Mouse (Mus musculus): Measurements from ENCODE around the gene Spag7. TPM values are rescaled to one million over a fixed set of nuclear protein-coding genes. Genes with fewer than 3 reads are reported as not detected.

The Spag7 gene
- polyA plus RNA-seq, 1 experiment from 2014 or later = 72.4 TPM

DNA sequence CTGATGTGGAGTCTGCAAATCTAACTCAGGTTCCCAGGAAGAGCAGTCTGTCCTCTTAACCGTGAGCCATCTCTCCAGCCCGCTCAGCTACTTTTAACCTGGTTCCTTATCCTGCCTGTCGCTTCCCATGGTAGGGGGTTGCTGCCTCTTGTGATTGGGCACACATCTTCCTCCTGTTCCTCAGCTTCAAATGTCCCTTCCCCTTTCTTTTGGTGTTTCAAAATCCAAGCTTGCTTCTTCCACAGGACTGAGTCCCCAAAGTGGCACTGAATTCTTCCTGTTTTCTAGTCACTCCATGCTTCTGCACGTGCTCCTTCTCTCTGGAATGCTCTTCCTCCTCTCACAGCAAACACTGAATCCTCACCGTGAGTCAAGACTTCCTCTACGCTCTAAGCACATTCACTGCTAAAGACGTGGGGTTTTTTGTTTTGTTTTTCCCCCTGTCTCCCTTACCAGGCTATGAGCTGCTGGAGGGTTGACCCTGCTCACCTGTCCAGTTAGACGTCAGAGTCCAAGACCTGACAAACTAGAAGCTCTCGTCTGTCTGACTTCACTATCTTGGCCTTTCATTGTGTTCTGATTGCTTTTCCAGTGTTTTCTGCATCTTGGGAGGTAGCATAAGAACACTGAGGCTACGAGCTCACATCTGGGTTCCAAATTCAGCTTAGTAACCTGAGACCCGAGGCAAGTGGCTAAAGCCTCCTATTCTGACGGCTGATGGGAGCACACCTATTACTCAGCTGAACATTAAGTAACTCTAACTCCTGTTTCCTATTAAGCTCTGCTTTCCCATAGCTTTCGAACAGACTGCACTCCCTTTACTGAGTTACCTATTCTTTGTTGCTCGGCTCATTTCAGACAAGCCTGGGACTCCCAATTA lies 1.7 kb downstream of the Spag7 start:
- Histone ChIP-seq H3K27ac (peak overlapping the region; percentile 92), H3K9me3 (replicated peaks) (no peaks in the 10 kb centered on the region), H3K4me1 (replicated peaks) (peaks cover 46% of the 10 kb centered on the region), H3K4me3 (replicated peaks) (peak overlapping the region; percentile 79), H3K9ac (peak overlapping the region; percentile 75), H3K27me3 (no peaks in the 10 kb centered on the region), H3K4me2 (peak overlapping the region; percentile 78), H3K36me3 (peaks cover 44% of the 10 kb centered on the region)
- ATAC-seq (ENCODE audit: low read depth) (no peak), DNase-seq (no peak)
- WGBS (ENCODE audit: insufficient replicate concordance) = 62% methylated on average over 14 of the region's 14 CpGs

DNA sequence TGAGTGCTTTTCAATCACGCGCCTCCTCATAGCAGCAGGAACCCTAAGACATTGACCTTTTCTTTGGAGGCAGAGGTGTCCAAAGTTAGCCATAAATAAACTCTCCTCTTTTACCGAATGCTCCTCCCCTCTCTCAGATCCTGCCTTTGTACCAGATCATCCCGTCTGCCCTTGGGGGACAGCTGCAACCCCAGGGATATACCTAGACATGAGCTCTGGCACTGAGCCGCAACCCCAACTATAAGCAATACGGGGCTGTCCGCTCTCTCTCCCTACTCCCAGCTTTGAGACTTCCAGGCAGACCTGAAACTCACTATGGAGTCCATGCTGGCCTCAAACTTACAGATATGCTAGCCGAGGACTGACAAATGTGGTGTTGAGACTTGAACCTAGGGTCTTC lies 2.5 kb downstream of the Spag7 start:
- WGBS (ENCODE audit: insufficient replicate concordance) = 86% methylated on average over 8 of the region's 8 CpGs
- Histone ChIP-seq H3K36me3 (peaks cover 50% of the 10 kb centered on the region), H3K9me3 (replicated peaks) (no peaks in the 10 kb centered on the region), H3K27me3 (no peaks in the 10 kb centered on the region), H3K9ac (no peak overlapping the region), H3K4me2 (no peak overlapping the region), H3K4me1 (replicated peaks) (peaks cover 44% of the 10 kb centered on the region), H3K4me3 (replicated peaks) (no peak overlapping the region), H3K27ac (no peak overlapping the region)
- DNase-seq (no peak), ATAC-seq (ENCODE audit: low read depth) (no peak)

DNA sequence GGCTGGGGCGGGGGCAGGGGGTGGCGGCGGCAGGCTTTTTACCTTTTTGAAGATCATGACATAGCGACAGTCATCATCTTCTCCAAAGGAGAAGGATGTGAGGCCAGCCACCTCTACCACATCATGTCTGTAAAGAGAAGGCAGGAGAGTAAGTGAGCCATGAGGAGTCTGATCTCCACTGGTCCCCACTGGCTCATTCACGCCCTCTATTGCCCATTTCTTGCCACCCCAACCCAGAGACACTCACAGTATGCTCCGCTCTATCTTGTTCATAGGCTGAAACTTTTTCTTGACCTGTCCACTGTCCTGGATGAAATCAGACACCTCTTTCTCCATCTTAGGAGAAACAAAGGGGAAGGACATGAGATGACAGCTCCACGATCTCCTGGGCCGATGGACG lies 4.5 kb downstream of the Spag7 start:
- peaks cover 52% of the 10 kb centered on the region for H3K36me3 ChIP-seq
- no peak for ATAC-seq (ENCODE audit: low read depth)
- DNase-seq = no peak
- peaks cover 26% of the 10 kb centered on the region for H3K4me1 ChIP-seq (replicated peaks)
- no peak overlapping the region for H3K4me3 ChIP-seq (replicated peaks)
- no peak overlapping the region for H3K27ac ChIP-seq
- H3K27me3 ChIP-seq = no peaks in the 10 kb centered on the region
- WGBS (ENCODE audit: insufficient replicate concordance) = 87% methylated on average over 9 of the region's 9 CpGs
- H3K4me2 ChIP-seq = no peak overlapping the region
- no peak overlapping the region for H3K9ac ChIP-seq
- H3K9me3 ChIP-seq (replicated peaks) = no peaks in the 10 kb centered on the region

DNA sequence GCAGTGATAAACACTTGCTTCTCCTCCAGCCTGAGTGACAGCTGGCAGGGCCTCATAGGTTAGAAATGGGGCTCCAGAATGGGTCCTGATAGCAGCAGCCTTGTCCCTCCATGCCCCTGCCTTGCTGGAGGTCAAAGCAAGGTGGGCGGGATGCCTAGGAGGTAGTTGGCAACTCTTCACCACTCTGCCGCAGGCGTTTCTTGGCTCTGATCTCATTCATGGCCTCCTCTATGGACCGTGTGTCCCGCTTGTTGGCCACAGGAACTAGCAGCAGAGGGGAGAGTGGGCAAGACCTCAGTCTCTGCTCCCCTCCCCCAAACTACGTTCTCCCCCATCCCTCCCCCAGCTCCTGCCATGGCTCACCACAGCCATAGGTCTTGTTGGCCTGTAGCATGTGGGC lies 5.3 kb downstream of the Spag7 start:
- H3K4me1 ChIP-seq (replicated peaks) = peaks cover 23% of the 10 kb centered on the region
- no peak for ATAC-seq (ENCODE audit: low read depth)
- peaks cover 52% of the 10 kb centered on the region for H3K36me3 ChIP-seq
- H3K4me2 ChIP-seq = no peak overlapping the region
- H3K9ac ChIP-seq = no peak overlapping the region
- WGBS (ENCODE audit: insufficient replicate concordance) = 85% methylated on average over 6 of the region's 6 CpGs
- no peaks in the 10 kb centered on the region for H3K9me3 ChIP-seq (replicated peaks)
- H3K27ac ChIP-seq = no peak overlapping the region
- no peaks in the 10 kb centered on the region for H3K27me3 ChIP-seq
- no peak overlapping the region for H3K4me3 ChIP-seq (replicated peaks)
- no peak for DNase-seq

DNA sequence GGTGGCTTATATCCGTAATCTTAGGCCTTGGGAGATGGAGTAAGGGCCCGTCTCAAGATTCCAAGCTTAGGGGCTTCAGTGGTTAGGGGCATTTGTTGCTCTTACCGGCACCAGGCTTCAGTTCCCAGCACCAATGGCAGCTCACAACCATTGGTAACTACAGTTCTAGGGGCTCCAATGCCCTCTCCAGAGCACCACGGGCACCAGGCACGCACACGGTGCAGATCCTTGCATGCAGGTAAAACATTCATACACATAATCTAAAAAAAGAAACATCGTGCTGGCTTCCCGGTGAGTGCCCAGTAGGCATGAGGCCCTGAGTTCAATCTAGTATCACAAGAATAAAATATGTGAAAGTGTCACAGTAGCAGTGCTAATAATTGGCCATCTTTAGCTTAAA lies 6.1 kb downstream of the Spag7 start:
- Histone ChIP-seq H3K36me3 (peaks cover 52% of the 10 kb centered on the region), H3K4me3 (replicated peaks) (no peak overlapping the region), H3K4me1 (replicated peaks) (peaks cover 24% of the 10 kb centered on the region), H3K9me3 (replicated peaks) (no peaks in the 10 kb centered on the region), H3K27me3 (no peaks in the 10 kb centered on the region), H3K4me2 (no peak overlapping the region), H3K27ac (no peak overlapping the region), H3K9ac (no peak overlapping the region)
- WGBS (ENCODE audit: insufficient replicate concordance) = 92% methylated on average over 8 of the region's 8 CpGs
- DNase-seq = no peak
- no peak for ATAC-seq (ENCODE audit: low read depth)

DNA sequence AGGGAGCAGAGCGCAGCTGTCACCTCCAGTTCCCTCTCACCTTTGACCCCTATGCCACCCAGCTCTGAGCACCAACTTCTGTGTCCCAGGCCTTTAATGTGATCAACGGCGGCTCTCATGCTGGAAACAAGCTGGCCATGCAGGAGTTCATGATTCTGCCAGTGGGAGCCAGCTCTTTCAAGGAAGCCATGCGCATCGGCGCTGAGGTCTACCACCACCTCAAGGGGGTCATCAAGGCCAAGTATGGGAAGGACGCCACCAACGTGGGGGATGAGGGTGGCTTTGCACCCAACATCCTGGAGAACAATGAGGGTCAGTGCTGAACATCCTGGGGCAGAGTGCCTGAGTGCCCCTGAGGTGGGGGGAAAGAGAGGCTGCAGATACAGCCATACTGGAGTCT lies 8.6 kb downstream of the Spag7 start:
- ATAC-seq (ENCODE audit: low read depth) = no peak
- Histone ChIP-seq H3K9ac (no peak overlapping the region), H3K27me3 (no peaks in the 10 kb centered on the region), H3K4me1 (replicated peaks) (peaks cover 28% of the 10 kb centered on the region), H3K36me3 (peaks cover 45% of the 10 kb centered on the region), H3K9me3 (replicated peaks) (no peaks in the 10 kb centered on the region), H3K27ac (no peak overlapping the region; the same call in 1 of the 2 replicates), H3K4me3 (replicated peaks) (no peak overlapping the region), H3K4me2 (no peak overlapping the region)
- no peak for DNase-seq
- WGBS (ENCODE audit: insufficient replicate concordance) = 82% methylated on average over 8 of the region's 8 CpGs

DNA sequence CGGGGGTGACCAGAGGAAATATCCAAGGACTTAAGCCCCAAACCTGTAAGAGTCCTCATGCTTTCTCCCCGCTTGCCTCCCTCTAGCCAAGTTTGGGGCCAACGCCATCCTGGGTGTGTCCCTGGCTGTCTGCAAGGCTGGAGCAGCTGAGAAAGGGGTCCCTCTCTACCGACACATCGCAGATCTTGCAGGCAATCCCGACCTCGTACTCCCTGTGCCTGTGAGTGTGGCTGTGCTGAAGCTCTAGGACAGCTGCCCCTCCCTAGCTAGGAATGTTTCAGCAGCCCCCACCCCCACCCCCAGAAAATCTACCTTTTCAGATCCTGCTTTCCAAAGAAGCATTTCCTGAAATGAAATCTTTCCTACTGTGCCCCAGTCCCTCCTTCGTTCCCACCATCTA lies 10.3 kb downstream of the Spag7 start:
- Histone ChIP-seq H3K36me3 (peaks cover 32% of the 10 kb centered on the region), H3K9ac (no peak overlapping the region), H3K4me3 (replicated peaks) (no peak overlapping the region), H3K27me3 (no peaks in the 10 kb centered on the region), H3K9me3 (replicated peaks) (no peaks in the 10 kb centered on the region), H3K4me1 (replicated peaks) (peaks cover 34% of the 10 kb centered on the region), H3K27ac (no peak overlapping the region), H3K4me2 (no peak overlapping the region)
- ATAC-seq (ENCODE audit: low read depth) = no peak
- WGBS (ENCODE audit: insufficient replicate concordance) = 73% methylated on average over 8 of the region's 8 CpGs
- no peak for DNase-seq

DNA sequence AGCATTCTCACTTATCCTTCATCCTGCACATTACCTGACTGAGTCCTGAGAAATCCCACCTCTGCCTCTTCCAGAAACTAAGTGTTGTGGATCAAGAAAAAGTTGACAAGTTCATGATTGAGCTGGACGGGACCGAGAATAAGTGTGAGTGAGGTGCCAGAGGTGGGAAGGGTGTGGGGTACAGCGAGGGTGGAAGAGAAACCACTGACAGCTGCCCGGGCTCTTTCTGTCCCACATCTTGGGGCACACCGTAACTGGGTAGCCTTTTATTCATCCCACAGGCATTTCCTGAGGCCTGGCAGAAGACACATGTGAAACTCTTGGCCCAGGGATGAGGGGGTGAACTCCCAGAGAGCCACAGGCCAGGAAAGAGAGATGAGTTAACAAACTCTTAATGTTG lies 10.7 kb downstream of the Spag7 start:
- Histone ChIP-seq H3K9me3 (replicated peaks) (no peaks in the 10 kb centered on the region), H3K4me3 (replicated peaks) (no peak overlapping the region), H3K27ac (no peak overlapping the region), H3K27me3 (no peaks in the 10 kb centered on the region), H3K4me2 (no peak overlapping the region), H3K9ac (no peak overlapping the region), H3K4me1 (replicated peaks) (peaks cover 34% of the 10 kb centered on the region), H3K36me3 (peaks cover 28% of the 10 kb centered on the region)
- 74% methylated on average over 5 of the region's 5 CpGs for WGBS (ENCODE audit: insufficient replicate concordance)
- DNase-seq (no peak), ATAC-seq (ENCODE audit: low read depth) (no peak)

DNA sequence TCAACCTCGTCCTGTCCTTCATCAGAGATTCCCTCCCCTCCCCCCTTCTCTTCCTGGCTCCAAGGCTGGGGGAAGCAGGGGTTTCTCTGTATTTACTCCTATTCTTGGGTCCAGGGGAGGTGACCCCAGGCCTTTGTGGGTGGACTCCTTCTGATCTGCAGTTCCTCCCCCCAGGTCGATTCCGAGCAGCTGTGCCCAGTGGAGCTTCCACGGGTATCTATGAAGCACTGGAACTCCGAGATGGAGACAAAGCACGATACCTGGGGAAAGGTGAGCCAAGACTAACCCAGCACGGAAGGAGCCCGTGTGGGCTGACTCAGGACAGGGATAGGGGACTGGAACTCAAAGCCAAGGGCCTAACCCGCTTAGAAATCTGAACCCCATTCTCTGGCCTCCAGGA lies 11.2 kb downstream of the Spag7 start:
- Histone ChIP-seq H3K9me3 (replicated peaks) (no peaks in the 10 kb centered on the region), H3K9ac (no peak overlapping the region), H3K36me3 (peaks cover 25% of the 10 kb centered on the region), H3K4me1 (replicated peaks) (peaks cover 39% of the 10 kb centered on the region), H3K27ac (peak overlapping the region; percentile 99), H3K27me3 (no peaks in the 10 kb centered on the region), H3K4me3 (replicated peaks) (no peak overlapping the region), H3K4me2 (no peak overlapping the region)
- ATAC-seq (ENCODE audit: low read depth) = no peak
- WGBS (ENCODE audit: insufficient replicate concordance) = 70% methylated on average over 9 of the region's 9 CpGs
- no peak for DNase-seq

DNA sequence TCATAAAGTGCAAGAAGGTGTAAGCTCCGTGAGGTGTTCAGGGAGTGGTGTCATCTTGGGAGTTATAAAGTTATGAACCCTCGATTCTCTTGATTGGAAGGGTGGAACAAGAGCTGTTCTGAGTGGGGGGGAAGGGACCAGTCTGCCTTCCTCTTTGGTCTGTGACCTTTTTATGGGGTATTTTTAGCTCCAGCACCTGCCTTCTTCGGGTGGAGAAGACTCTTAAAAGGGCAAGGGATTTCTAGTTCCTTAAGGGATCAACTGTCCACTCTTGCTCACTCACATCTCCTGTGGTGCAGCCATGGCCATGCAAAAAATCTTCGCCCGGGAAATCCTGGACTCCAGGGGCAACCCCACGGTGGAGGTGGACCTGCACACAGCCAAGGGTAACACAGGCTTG lies 11.6 kb downstream of the Spag7 start:
- Histone ChIP-seq H3K9me3 (replicated peaks) (no peaks in the 10 kb centered on the region), H3K27me3 (no peaks in the 10 kb centered on the region), H3K4me3 (replicated peaks) (no peak overlapping the region), H3K27ac (peak overlapping the region; percentile 99), H3K4me1 (replicated peaks) (peaks cover 44% of the 10 kb centered on the region), H3K4me2 (0 out of 2 replicates have a peak overlapping the region, but pooled peaks have one; percentile 96), H3K9ac (no peak overlapping the region), H3K36me3 (peaks cover 25% of the 10 kb centered on the region)
- DNase-seq (no peak), ATAC-seq (ENCODE audit: low read depth) (no peak)
- WGBS (ENCODE audit: insufficient replicate concordance) = 48% methylated on average over 6 of the region's 6 CpGs

DNA sequence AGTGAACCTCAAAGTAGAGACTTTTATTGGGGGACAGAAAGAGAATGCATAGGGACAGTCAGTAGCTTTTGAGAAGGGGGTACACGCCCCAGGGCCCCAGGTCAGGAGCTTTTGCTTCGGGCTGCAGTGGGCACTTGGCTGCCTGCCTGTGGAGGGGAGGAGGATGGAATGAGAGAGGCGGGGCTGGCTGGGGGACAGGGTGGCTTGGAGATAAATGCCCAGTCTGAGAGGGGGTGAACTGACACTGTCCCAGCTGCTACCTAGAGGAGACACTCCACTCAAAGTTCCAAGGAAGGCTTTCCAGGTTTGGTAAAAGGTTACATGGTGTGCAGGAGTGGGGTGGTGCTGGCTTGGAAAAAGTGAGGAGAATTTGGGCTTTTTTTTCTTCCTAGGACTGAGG lies 12.3 kb downstream of the Spag7 start, which contains the start of gene Eno3:
TSS of gene Eno3 (plus strand) at position 239 of the 400 bp plus-strand sequence.
- Histone ChIP-seq H3K27me3 (no peaks in the 10 kb centered on the region), H3K4me3 (replicated peaks) (peak within 1 kb of the TSS; percentile 100), H3K9me3 (replicated peaks) (no peaks in the 10 kb centered on the region), H3K36me3 (peaks cover 25% of the 10 kb centered on the region), H3K4me2 (peak within 1 kb of the TSS; percentile 96), H3K9ac (peak within 1 kb of the TSS; percentile 99), H3K27ac (peak within 1 kb of the TSS; percentile 99), H3K4me1 (replicated peaks) (peaks cover 50% of the 10 kb centered on the region)
- ATAC-seq (ENCODE audit: low read depth) (no peak), DNase-seq (no peak)
- 16% methylated on average over 3 of the region's 3 CpGs for WGBS (ENCODE audit: insufficient replicate concordance)

DNA sequence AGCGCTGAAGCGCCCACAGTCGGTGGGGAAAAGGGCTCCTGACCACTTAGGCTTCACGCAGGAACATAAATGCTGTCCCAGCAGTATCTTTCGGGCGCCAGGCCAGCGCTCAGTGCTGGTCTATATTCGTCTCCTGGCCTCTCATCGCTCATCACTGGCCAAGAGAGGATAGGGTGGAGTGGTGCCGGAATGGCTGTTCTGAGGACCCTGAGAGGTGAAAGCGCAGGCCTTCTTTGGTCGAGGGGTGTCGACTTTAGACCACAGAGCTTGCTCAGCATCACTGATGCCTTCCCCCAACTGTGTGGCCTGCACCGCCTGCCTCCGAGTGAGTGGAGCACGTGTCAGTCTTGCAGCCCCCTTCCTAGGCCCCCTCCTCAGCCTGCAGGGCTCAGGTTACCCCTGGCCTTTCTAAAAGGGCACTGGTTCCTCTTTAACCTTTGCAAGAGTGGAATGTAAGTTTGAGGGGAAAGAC lies 12.7 kb downstream of the Spag7 start:
- H3K9ac ChIP-seq = peak overlapping the region; percentile 99
- no peak for DNase-seq
- H3K4me2 ChIP-seq = peak overlapping the region; percentile 96
- H3K4me3 ChIP-seq (replicated peaks) = peak overlapping the region; percentile 100
- H3K4me1 ChIP-seq (replicated peaks) = peaks cover 54% of the 10 kb centered on the region
- 22% methylated on average over 16 of the region's 16 CpGs for whole genome bisulfite sequencing (ENCODE audit: insufficient replicate concordance)
- H3K36me3 ChIP-seq = peaks cover 25% of the 10 kb centered on the region
- no peaks in the 10 kb centered on the region for H3K27me3 ChIP-seq
- no peaks in the 10 kb centered on the region for H3K9me3 ChIP-seq (replicated peaks)
- peak overlapping the region; percentile 99 for H3K27ac ChIP-seq
- ATAC-seq (ENCODE audit: low read depth) = no peak
